Mouse (Mus musculus): ENCODE data around the gene Fcrla.
"Not testable (repeated sequence)": the region's sequence is repeated elsewhere in the genome, so short reads cannot be mapped to it uniquely, and the experiment has no call there.

Fcrla gene

GRCm38 (mm10) chr1:170927378-170927777 lies at the start of gene Fcrla:
Gene Fcrla (minus strand): TSS chr1:170927583.
- in situ Hi-C loops (cut with MseI, MboI) = no loop called here

- in situ Hi-C loops (cut with MseI, MboI) = no loop called here
Observed at GRCm38 (mm10) chr1:170976447-170976846, 49.1 kb upstream of the Fcrla start, which contains the start of gene Fcgr2b. Gene Fcgr2b (minus strand): TSS chr1:170976547.

GRCm38 (mm10) chr1:170975751-170976161 lies 48.4 kb upstream of the Fcrla start:
- in situ Hi-C loops (cut with MseI, MboI) = no loop called here

DNA sequence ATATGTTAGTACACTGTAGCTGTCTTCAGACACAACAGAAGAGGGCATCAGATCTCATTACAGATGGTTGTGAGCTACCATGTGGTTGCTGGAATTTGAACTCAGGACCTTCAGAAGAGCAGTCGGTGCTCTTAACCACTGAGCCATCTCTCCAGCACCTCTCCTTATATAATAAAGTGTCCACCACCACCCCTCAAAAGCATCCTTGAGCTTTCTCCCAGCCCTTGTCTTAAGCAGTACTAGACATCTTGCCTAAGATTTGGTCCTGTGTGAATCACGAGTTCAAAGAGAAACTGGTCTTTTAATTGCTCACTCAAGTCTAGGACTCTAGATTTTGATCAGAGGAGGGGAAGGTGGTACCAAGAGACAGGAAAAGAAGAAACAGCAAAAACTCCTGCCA lies 48.0 kb upstream of the Fcrla start:
- in situ Hi-C loops (cut with MseI, MboI) = not testable (repeated sequence)

GRCm38 (mm10) chr1:170974736-170975135 lies 47.4 kb upstream of the Fcrla start:
- in situ Hi-C loops (cut with MseI, MboI) = no loop called here

DNA sequence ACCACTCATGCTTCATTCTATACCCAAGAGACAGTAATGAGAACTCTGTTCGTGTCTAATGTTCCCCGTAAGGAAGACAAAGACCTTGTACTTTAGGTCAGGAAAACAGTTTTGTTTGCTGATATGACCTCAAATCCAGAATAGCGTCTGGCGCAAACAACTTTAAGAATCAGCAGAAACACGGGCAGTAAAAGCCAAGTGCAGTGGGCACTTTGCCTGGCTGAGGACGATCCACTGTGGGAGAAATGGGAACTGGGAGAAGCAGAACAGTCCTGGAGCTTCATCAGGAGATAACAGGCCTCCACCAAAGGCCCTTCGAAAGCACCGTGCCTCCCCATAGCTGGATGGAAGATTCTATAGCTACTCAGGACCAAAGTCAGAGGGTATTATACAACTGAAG lies 46.8 kb upstream of the Fcrla start:
- in situ Hi-C loops (cut with MseI, MboI) = no loop called here

DNA sequence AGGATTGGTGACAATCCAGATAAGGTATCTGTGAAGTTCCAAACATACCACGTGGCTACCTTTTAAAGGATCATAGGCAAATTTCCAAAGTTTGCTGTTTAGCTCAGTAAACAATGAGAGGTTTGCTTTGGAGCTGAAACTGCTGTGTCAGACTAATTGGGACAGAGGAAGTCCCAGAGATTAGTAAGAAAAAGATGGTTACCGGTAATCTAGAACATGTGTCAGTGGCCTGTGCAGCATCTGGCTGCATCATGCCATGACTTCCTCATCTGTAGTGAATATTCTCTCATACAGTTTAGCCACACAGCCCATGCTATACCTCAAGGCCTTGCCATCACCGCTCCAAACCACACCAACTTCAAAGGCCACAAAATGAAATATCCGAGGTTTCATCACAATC lies 45.6 kb upstream of the Fcrla start:
- in situ Hi-C loops (cut with MseI, MboI) = no loop called here

GRCm38 (mm10) chr1:170972494-170972893 lies 45.1 kb upstream of the Fcrla start:
- in situ Hi-C loops (cut with MseI, MboI) = no loop called here

GRCm38 (mm10) chr1:170968576-170968975 lies 41.2 kb upstream of the Fcrla start:
- in situ Hi-C loops (cut with MseI, MboI) = no loop called here

GRCm38 (mm10) chr1:170967581-170967980 lies 40.2 kb upstream of the Fcrla start:
- in situ Hi-C loops (cut with MseI, MboI) = no loop called here

GRCm38 (mm10) chr1:170963087-170963486 lies 35.7 kb upstream of the Fcrla start:
- in situ Hi-C loops (cut with MseI, MboI) = no loop called here

GRCm38 (mm10) chr1:170962301-170962700 lies 34.9 kb upstream of the Fcrla start:
- in situ Hi-C loops (cut with MseI, MboI) = no loop called here

GRCm38 (mm10) chr1:170961101-170961500 lies 33.7 kb upstream of the Fcrla start:
- in situ Hi-C loops (cut with MseI, MboI) = no loop called here

- in situ Hi-C loops (cut with MseI, MboI) = no loop called here
Observed at GRCm38 (mm10) chr1:170959791-170960190, 32.4 kb upstream of the Fcrla start.

DNA sequence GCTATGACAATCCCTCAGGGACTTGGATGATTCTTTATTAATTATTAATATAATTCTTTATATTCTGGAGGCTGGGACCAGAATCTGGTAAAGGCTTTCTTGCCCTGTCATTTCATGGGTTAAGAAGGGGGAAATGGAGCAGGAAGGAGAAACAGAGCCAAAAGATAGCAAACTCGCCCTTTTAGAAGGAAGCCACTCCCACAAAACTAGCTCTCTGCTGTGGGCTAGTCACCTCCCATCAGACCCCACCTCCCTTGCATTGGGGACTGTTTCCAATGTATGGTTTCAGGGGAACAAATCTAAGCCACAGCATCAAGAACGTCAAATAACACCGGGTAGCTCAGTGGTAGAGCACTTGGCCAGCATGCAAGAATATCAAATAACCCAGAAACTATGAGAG lies 30.8 kb upstream of the Fcrla start:
- in situ Hi-C loops (cut with MseI, MboI) = no loop called here

DNA sequence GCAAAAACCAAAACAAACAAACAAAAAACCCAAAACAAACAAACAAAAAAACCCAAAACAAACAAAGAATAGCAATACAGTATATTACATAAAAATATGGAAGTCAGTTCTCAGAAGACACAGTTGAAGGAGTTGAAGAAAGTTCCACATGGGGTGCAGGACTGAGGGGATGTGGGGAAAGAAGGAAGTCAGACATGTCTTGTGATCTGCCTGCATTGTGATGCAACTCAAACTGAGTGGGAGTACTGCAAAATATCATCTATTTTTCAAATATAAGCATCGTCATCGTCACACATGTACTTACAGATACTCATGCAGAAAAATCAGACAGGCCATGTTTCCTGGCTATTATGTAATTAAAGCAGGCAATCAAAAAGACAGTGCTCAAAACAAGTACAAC lies 25.8 kb upstream of the Fcrla start:
- in situ Hi-C loops (cut with MseI, MboI) = no loop called here

DNA sequence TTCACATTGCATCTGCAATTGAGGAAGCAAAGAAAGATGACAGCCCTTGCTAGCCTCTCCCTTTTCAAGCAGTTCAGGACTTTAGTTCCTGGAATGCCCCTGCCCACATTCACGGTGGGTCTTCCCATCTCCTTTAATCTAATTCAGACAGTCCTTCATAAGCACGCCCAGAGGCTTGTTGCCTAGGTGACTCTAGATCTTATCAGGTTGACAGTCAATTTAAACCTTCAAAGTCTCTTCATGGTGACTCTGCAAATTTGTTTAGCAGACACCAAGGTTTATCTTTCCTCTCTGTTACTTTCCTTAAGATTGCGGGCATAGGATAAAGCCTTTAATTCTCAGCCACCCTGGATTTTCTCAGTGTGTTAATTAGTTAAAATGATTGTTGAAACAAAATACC lies 23.4 kb upstream of the Fcrla start:
- in situ Hi-C loops (cut with MseI, MboI) = no loop called here

GRCm38 (mm10) chr1:170944908-170945307 lies 17.5 kb upstream of the Fcrla start:
- in situ Hi-C loops (cut with MseI, MboI) = not testable (repeated sequence)

- in situ Hi-C loops (cut with MseI, MboI) = not testable (repeated sequence)
Observed at GRCm38 (mm10) chr1:170944151-170944550, 16.8 kb upstream of the Fcrla start.

GRCm38 (mm10) chr1:170939255-170939654 lies 11.9 kb upstream of the Fcrla start:
- in situ Hi-C loops (cut with MseI, MboI) = no loop called here

- in situ Hi-C loops (cut with MseI, MboI) = no loop called here
Observed at GRCm38 (mm10) chr1:170934383-170934782, 7.0 kb upstream of the Fcrla start.

- in situ Hi-C loops (cut with MseI, MboI) = no loop called here
Observed at GRCm38 (mm10) chr1:170933940-170934339, 6.6 kb upstream of the Fcrla start.

DNA sequence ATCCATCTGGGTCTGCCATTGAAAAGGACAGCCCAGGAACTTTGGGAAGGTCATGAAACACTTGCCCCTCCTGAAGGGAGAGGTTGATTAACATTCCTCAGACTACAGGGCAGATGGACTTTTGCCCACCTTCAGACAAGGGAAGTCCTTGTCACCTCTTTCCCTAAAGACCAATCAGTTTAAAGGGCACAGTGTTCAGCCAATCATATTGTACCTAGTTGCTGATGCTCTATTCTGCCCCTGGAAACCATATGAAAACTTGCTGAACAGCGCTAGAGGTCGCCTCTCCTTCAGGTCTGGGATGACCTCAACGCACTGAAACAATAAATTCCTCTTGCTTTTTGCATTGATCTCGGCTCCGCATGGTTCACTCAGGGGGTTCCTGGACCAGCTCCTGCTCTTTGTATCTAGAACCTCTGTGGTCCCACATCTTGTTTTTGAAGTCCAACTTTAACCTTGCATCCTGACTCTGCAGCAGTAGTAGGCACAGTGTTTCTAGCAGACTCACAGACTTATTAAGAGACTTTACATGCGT lies 6.1 kb upstream of the Fcrla start:
- in situ Hi-C loops (cut with MseI, MboI) = no loop called here

DNA sequence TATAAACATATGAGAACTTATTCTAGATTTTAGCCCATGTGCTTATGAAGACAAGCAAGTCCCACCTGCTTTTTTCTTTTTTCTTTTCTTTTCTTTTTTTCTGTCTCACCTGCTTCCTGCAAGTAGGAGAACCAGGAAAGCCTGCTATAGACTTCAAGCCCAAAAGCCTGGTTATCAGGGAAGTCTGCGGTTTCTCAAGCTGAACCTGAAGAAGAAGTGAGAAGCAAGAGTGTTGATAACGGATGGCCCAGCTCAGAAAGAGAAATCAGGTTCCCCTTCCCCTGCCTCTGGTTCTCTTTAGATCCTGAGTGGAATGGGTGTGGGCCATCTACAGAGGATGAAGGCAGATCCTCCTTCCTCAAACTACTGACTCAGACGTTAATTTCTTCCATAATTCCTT lies 4.7 kb upstream of the Fcrla start:
- in situ Hi-C loops (cut with MseI, MboI) = no loop called here

All from mouse trophoblast stem cell (cell line).